Mouse (Mus musculus): Measurements from ENCODE around the gene Rere. TPM values are rescaled to one million over a fixed set of nuclear protein-coding genes. Genes with fewer than 3 reads are reported as not detected.

Gene Rere
- polyA plus RNA-seq, 1 experiment from 2014 or later, result 31.9 TPM

DNA sequence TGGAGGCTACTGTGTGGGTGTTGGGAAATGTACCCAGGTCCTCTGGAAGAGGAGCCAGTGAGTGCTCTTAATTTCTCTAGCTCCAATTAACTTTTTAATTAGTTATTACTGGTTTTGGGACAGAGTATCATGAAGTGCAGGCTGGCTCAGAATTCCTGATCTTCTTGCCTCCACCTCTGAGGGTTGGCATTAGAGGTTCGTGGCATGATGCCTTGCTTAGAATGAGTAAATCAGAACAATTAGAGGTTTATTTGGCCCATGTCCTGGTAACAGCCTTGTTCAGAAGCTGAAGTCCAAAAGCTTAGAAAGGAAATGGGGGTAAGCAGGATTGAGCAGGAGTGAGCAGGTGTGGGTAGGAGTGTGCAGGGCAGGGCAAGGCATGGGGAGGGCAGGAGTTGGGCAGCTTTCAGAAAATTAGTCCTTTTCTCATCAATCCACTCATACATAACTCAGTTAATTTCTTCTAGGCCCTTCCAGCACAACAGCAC lies 94.0 kb downstream of the Rere start:
- Histone ChIP-seq H3K9ac (no peak overlapping the region), H3K27me3 (no peaks in the 10 kb centered on the region), H3K4me3 (no peak overlapping the region), H3K4me2 (no peak overlapping the region), H3K36me3 (no peaks in the 10 kb centered on the region), H3K4me1 (peaks cover 52% of the 10 kb centered on the region), H3K9me3 (no peaks in the 10 kb centered on the region), H3K27ac (no peak overlapping the region)
- WGBS, result 77% methylated on average over 1 of the region's 1 CpGs
- ATAC-seq (ENCODE audit: borderline replicate concordance, extremely low read depth, low FRiP score, low TSS enrichment), result no peak

DNA sequence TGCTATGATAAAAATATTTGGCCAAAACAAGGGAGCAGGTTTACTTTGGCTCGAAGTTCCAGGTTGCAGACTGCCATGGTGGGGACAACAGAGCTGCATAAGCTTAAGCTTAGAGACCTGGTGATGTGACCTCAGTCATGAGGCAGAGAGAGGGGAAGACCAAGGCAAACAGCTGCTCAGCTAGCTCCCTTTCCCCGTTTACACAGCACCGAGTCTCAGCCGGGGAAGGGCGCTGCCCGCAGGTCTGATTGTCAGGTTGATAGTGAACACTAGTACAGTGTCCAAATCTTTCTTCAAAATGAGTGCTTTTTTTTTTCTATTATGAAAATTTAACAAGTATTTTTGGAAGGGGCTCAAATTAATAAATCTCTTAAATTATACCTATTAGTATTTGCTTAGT lies 97.9 kb downstream of the Rere start:
- ATAC-seq (ENCODE audit: borderline replicate concordance, extremely low read depth, low FRiP score, low TSS enrichment), result no peak
- WGBS, result 55% methylated on average over 6 of the region's 6 CpGs
- no peak overlapping the region for H3K4me2 ChIP-seq
- H3K27me3 ChIP-seq, result no peaks in the 10 kb centered on the region
- H3K4me3 ChIP-seq, result no peak overlapping the region
- H3K9me3 ChIP-seq, result no peaks in the 10 kb centered on the region
- H3K9ac ChIP-seq, result no peak overlapping the region
- peaks cover 36% of the 10 kb centered on the region for H3K4me1 ChIP-seq
- H3K36me3 ChIP-seq, result no peaks in the 10 kb centered on the region
- no peak overlapping the region for H3K27ac ChIP-seq

DNA sequence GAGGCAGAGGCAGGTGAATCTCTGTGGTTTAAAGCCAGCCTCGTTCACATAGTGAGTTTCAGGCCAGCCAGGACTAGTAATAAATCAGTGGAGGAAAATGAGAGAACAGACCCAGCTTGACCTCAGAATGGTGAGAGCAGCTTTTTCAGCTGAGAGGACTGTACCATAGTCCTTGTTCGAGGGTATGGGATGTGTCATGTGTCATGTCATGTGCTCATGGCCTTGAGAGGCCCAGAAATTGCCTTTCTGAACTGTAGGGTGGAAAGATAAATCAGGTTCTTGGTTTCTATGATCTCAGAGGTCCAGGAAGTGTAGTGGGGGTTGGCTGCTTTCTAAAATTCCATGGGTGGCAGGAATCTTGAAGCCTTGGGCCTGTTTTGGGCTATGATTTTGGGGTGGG lies 98.3 kb downstream of the Rere start:
- H3K36me3 ChIP-seq, result no peaks in the 10 kb centered on the region
- WGBS, result 25% methylated on average over 2 of the region's 2 CpGs
- no peaks in the 10 kb centered on the region for H3K27me3 ChIP-seq
- no peak for ATAC-seq (ENCODE audit: borderline replicate concordance, extremely low read depth, low FRiP score, low TSS enrichment)
- no peak overlapping the region for H3K9ac ChIP-seq
- H3K4me1 ChIP-seq, result peaks cover 35% of the 10 kb centered on the region
- no peak overlapping the region for H3K4me2 ChIP-seq
- no peak overlapping the region for H3K4me3 ChIP-seq
- no peak overlapping the region for H3K27ac ChIP-seq
- H3K9me3 ChIP-seq, result no peaks in the 10 kb centered on the region

DNA sequence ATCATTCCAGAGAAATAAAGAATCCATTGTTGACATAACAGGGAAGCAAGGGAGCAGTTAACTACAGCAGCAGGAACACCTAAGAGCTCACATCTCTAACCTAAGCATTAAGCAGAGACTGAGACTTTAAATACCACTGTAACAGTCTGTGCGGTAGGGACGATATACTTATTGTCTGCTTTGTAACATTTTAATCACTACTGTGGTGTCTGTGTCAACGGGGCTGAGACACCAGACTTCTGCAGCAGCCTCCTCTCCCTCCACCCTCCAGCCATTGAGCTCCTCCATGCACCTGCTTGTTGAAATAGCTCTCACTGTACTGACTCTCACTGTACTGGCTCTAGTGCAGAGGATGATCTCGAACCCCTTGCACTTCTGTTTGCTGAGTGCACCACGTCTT lies 98.8 kb downstream of the Rere start:
- Histone ChIP-seq H3K4me2 (no peak overlapping the region), H3K27ac (no peak overlapping the region), H3K4me3 (no peak overlapping the region), H3K36me3 (no peaks in the 10 kb centered on the region), H3K4me1 (peaks cover 34% of the 10 kb centered on the region), H3K9me3 (no peaks in the 10 kb centered on the region), H3K27me3 (no peaks in the 10 kb centered on the region), H3K9ac (no peak overlapping the region)
- WGBS, result 62% methylated on average over 5 of the region's 5 CpGs
- no peak for ATAC-seq (ENCODE audit: borderline replicate concordance, extremely low read depth, low FRiP score, low TSS enrichment)

DNA sequence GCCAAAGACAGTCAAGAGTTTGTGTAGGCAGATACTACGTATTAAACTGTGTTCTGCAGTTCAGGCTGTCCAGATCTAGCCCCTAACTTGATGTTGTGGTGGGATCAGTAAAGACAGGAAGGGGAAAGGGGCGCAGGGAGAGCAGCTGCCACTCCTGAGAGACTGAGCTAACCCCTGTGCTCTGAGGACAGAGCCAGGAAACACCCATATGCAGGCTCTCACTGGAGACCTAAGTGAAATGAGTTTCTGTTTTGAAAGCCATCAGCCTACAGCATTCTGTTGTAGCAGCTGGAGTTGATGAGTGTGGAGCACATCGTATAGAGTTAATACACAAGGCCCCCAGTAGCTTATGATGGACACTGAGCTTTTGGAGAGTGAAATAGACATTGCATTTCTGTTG lies 101.1 kb downstream of the Rere start:
- H3K4me3 ChIP-seq, result no peak overlapping the region
- H3K9ac ChIP-seq, result no peak overlapping the region
- 73% methylated on average over 3 of the region's 3 CpGs for whole genome bisulfite sequencing
- H3K9me3 ChIP-seq, result no peaks in the 10 kb centered on the region
- H3K4me1 ChIP-seq, result peaks cover 29% of the 10 kb centered on the region
- ATAC-seq (ENCODE audit: borderline replicate concordance, extremely low read depth, low FRiP score, low TSS enrichment), result no peak
- H3K4me2 ChIP-seq, result no peak overlapping the region
- H3K36me3 ChIP-seq, result no peaks in the 10 kb centered on the region
- H3K27ac ChIP-seq, result no peak overlapping the region
- H3K27me3 ChIP-seq, result no peaks in the 10 kb centered on the region

DNA sequence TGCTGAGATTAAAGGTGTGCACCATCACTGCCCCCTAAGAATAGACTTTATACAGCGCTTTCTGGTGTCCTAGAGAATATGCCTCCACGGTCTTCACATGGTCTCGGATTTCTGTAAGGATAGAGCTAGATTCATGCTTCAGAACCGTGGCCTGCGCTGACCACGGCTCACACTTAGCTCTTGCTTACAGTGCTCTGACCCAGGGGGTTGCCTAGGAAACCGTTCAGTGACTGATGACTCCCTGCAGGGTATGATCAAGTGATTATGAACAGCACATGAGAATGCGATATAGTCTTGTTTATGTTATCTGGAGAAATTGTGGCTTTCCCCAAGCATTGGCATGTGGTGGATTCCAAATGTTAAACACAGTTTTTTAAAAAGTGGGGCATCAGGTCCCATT lies 103.0 kb downstream of the Rere start:
- ATAC-seq (ENCODE audit: borderline replicate concordance, extremely low read depth, low FRiP score, low TSS enrichment), result no peak; the same call in 1 of the 2 replicates
- H3K4me1 ChIP-seq, result peaks cover 26% of the 10 kb centered on the region
- H3K4me2 ChIP-seq, result no peak overlapping the region

DNA sequence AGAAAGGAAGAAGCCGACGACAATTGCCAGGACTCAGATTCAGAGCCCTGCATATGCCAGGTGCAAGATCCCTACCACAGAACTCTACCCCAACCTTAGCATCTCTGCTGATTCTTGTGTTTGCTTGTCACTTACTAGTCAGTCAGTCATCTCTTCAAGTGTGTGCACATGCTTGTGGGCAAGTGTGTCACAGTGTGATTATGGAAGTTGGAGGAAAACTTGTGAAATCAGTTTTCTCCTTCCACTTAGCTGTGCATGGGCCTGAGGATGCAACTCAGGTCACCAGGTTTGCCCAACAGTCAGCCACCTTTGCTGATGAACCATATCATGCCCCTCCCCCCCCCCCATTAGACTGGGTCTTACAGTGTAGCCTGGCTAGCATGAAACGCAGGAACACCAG lies 103.5 kb downstream of the Rere start:
- H3K27me3 ChIP-seq, result no peaks in the 10 kb centered on the region
- 61% methylated on average over 3 of the region's 3 CpGs for WGBS
- H3K9ac ChIP-seq, result no peak overlapping the region
- peaks cover 27% of the 10 kb centered on the region for H3K4me1 ChIP-seq
- no peak overlapping the region for H3K4me3 ChIP-seq
- no peaks in the 10 kb centered on the region for H3K9me3 ChIP-seq
- H3K27ac ChIP-seq, result no peak overlapping the region
- H3K4me2 ChIP-seq, result no peak overlapping the region
- H3K36me3 ChIP-seq, result no peaks in the 10 kb centered on the region
- no peak for ATAC-seq (ENCODE audit: borderline replicate concordance, extremely low read depth, low FRiP score, low TSS enrichment)

More for the DNA sequence above, 103.0 kb downstream of the Rere start:
- Histone ChIP-seq H3K36me3 (no peaks in the 10 kb centered on the region), H3K27ac (no peak overlapping the region), H3K4me3 (no peak overlapping the region), H3K9ac (no peak overlapping the region), H3K9me3 (no peaks in the 10 kb centered on the region), H3K27me3 (no peaks in the 10 kb centered on the region)
- WGBS, result 43% methylated on average over 8 of the region's 8 CpGs

DNA sequence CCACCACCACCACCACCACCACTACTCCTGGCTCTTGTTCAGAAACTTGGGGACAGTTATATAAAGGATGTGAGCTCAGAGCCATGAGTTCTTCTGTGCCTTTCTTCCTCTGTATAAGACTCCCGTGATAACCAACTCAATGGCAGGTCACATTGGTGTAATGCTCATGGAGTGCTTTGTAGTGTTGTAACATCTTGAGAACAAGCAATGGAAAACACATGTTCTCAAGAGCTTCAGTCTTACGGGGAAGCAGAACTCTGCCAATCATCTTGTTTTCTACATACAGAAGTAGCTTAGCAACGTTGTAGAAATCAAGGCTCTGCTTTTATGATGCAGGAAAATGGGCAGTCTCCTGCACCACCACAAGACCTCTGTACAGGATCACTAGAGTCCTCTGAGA lies 107.1 kb downstream of the Rere start:
- Histone ChIP-seq H3K9me3 (no peaks in the 10 kb centered on the region), H3K4me2 (no peak overlapping the region), H3K36me3 (no peaks in the 10 kb centered on the region), H3K4me3 (no peak overlapping the region), H3K27ac (no peak overlapping the region), H3K27me3 (no peaks in the 10 kb centered on the region), H3K4me1 (peaks cover 29% of the 10 kb centered on the region), H3K9ac (no peak overlapping the region)
- no peak for ATAC-seq (ENCODE audit: borderline replicate concordance, extremely low read depth, low FRiP score, low TSS enrichment)
- 76% methylated on average over 3 of the region's 3 CpGs for whole genome bisulfite sequencing

DNA sequence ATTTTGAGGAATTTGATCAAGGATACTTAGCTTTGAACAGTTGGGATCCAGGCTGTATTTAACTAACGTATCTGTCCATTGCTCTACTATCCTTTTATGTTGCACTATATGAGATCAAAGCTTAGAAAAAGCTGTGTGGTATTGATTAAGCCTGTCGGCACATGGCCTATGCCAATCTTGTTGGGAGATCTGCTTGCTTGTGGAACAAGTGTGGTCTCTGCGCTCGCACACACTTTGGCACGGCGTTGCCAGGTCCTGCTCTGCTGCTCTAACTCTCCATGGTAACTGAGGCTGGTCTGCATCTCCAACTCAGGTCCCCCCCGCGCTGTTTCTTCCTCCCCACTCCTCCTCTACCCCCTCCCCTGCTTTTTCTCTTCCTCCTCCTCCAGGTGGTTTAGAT lies 112.2 kb downstream of the Rere start:
- Histone ChIP-seq H3K9me3 (no peaks in the 10 kb centered on the region), H3K4me1 (peaks cover 43% of the 10 kb centered on the region), H3K27ac (no peak overlapping the region), H3K27me3 (no peaks in the 10 kb centered on the region), H3K4me3 (no peak overlapping the region), H3K36me3 (no peaks in the 10 kb centered on the region), H3K4me2 (no peak overlapping the region), H3K9ac (no peak overlapping the region)
- no peak for ATAC-seq (ENCODE audit: borderline replicate concordance, extremely low read depth, low FRiP score, low TSS enrichment)
- 58% methylated on average over 8 of the region's 8 CpGs for WGBS

DNA sequence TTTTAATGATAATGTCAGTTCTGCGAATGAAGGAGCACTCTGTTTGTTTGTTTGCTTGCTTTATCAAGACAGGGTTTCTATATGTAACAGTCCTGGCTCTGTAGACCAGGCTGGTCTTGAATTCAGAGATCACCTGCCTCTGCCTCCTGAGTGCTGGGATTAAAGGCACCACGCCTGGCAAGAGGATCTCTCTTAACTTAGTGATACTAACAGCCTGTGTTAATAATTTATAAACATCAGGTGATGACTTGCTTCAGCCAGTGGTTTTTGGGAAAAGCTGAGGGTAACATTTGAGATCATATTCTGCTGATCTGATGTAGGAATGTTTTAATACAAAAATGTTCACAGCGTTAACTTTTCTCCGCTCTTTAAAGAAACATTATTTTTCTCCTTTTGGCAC lies 112.6 kb downstream of the Rere start:
- Histone ChIP-seq H3K27me3 (no peaks in the 10 kb centered on the region), H3K4me2 (no peak overlapping the region), H3K36me3 (no peaks in the 10 kb centered on the region), H3K4me3 (no peak overlapping the region), H3K9ac (no peak overlapping the region), H3K9me3 (no peaks in the 10 kb centered on the region), H3K4me1 (peaks cover 43% of the 10 kb centered on the region), H3K27ac (no peak overlapping the region)
- WGBS, result 71% methylated on average over 4 of the region's 4 CpGs
- no peak for ATAC-seq (ENCODE audit: borderline replicate concordance, extremely low read depth, low FRiP score, low TSS enrichment)

DNA sequence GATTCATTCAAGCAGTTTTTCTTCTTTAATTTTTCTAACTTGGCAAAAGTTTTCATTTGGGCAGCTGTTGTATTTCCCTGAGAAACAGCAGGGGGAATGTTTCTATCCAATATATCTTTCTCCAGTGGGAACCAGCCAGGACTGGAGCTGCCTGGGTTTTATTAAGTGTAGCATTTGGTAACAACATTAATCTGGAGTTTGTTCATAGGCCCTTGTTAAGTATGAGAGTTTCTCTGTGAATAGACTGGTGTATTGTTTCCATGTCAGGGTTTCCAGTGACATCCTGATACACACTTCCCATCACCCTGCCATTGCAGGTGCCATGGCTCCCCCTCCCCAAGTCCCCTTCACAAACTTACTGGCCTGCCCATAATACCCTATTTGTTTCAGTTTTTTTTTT lies 114.9 kb downstream of the Rere start:
- no peak overlapping the region for H3K9ac ChIP-seq
- H3K4me2 ChIP-seq, result no peak overlapping the region
- H3K36me3 ChIP-seq, result no peaks in the 10 kb centered on the region
- no peaks in the 10 kb centered on the region for H3K27me3 ChIP-seq
- H3K4me3 ChIP-seq, result no peak overlapping the region
- peak overlapping the region; percentile 64 for H3K27ac ChIP-seq
- peak; percentile 27; the same call in 1 of the 2 replicates for ATAC-seq (ENCODE audit: borderline replicate concordance, extremely low read depth, low FRiP score, low TSS enrichment)
- no peaks in the 10 kb centered on the region for H3K9me3 ChIP-seq
- peaks cover 48% of the 10 kb centered on the region for H3K4me1 ChIP-seq

DNA sequence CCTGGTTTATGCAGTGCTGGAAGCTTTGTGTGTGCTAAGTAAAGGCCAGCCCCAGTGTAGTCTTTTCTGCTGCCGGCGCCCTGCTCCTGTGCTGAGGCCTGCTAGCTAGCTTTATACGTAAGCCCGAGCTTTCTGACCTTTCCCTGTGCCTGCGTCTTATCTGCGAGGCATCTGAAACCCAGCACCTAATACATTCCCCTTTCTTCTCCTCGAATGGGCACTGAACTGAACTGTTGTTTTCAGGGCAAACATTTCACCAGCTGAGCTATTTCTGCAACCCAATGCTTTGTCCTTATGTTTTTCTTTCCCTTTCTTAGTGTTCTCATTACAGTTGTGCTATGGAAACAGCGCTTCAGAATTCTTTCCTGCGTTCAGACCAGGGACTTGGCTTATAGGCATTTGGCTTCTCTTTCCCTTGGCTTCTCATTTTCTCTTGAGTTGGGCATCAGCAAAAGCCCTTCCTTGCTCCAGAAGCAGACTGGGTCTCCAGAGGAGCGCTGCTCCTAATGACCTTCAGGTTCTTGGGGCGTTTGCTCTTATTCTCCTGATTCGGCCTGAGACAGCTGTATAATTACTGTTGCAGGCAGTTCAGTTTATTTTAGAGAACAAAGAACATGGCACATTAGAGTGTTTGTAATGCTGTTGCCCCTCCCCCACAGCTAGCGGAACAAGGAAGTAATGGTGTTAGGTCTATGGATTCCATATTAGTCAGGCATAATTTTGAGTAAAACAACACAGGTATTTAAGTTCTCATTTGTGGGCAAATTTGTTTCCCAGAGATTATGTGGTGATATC lies 115.6 kb downstream of the Rere start:
- no peaks in the 10 kb centered on the region for H3K27me3 ChIP-seq
- H3K9me3 ChIP-seq, result no peaks in the 10 kb centered on the region
- peak overlapping the region; percentile 21; the same call in 1 of the 2 replicates for H3K4me2 ChIP-seq
- H3K27ac ChIP-seq, result peak overlapping the region; percentile 64
- peak; percentile 39; the same call in 1 of the 2 replicates for ATAC-seq (ENCODE audit: borderline replicate concordance, extremely low read depth, low FRiP score, low TSS enrichment)
- WGBS, result 23% methylated on average over 13 of the region's 13 CpGs
- H3K4me1 ChIP-seq, result peaks cover 52% of the 10 kb centered on the region
- no peaks in the 10 kb centered on the region for H3K36me3 ChIP-seq
- no peak overlapping the region for H3K4me3 ChIP-seq
- H3K9ac ChIP-seq, result no peak overlapping the region
